Mouse (Mus musculus): Measurements from ENCODE around the gene G6pc3. TPM values are rescaled to one million over a fixed set of nuclear protein-coding genes. Genes with fewer than 3 reads are reported as not detected.
A peak's percentile ranks its signal among the peaks of the same experiment; 100 is the strongest.

G6pc3 gene
- polyA plus RNA-seq, 1 experiment from 2014 or later, result 24.6 TPM

GRCm38 (mm10) chr11:102184646-102185495 lies 4.5 kb upstream of the G6pc3 start, which contains the start of gene Lsm12:
Gene Lsm12 (minus strand): TSS chr11:102185296.
- Histone ChIP-seq H3K27ac (ENCODE audit: low read depth, low read length) (peak within 1 kb of the TSS; percentile 96), H3K4me3 (ENCODE audit: low read depth, low read length) (peak within 1 kb of the TSS; percentile 89), H3K4me1 (ENCODE audit: control insufficient read depth, insufficient read depth, low read length) (peaks cover 8% of the 10 kb centered on the region), H3K4me2 (ENCODE audit: low read length) (peak within 1 kb of the TSS; percentile 81), H3K9me3 (replicated peaks; ENCODE audit: control insufficient read depth, low read length) (no peaks in the 10 kb centered on the region), H3K36me3 (ENCODE audit: control insufficient read depth, insufficient read depth, low read length) (peaks cover 25% of the 10 kb centered on the region), H3K9ac (ENCODE audit: low read length) (peak within 1 kb of the TSS; percentile 94), H3K27me3 (replicated peaks; ENCODE audit: control insufficient read depth, insufficient read depth, low read length) (no peaks in the 10 kb centered on the region)
- peak; percentile 96 for DNase-seq (ENCODE audit: low spot score)
- ATAC-seq, result peak; percentile 91
- WGBS, result under 1% methylated on average over 66 of the region's 70 CpGs

DNA sequence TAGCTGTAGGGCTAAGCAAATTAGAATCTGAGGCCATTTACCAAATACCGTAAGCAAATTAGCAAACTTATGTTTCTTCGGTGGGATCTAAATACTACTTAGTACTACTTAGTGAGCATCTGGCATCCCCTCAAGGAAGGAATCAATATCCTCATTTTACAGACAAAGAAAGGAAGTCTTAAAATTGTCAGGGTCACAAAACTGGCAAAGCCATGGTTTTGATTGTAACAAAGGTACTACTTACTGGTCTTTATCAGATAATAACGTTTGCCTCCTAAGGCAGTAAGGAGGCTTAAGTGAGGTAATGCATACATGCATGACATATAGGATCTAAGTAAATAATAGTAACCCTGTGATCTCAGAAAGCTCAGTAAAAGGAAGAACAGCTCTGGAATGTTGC lies 3.7 kb upstream of the G6pc3 start:
- peak overlapping the region; percentile 94; the same call in 1 of the 2 replicates for H3K9ac ChIP-seq (ENCODE audit: low read length)
- ATAC-seq (no peak), DNase-seq (ENCODE audit: low spot score) (no peak)
- peaks cover 14% of the 10 kb centered on the region for H3K4me1 ChIP-seq (ENCODE audit: control insufficient read depth, insufficient read depth, low read length)
- H3K36me3 ChIP-seq (ENCODE audit: control insufficient read depth, insufficient read depth, low read length), result peaks cover 18% of the 10 kb centered on the region
- peak overlapping the region; percentile 81 for H3K4me2 ChIP-seq (ENCODE audit: low read length)
- H3K9me3 ChIP-seq (replicated peaks; ENCODE audit: control insufficient read depth, low read length), result no peaks in the 10 kb centered on the region
- WGBS, result 42% methylated on average over 3 of the region's 3 CpGs
- H3K4me3 ChIP-seq (ENCODE audit: low read depth, low read length), result peak overlapping the region; percentile 89
- no peaks in the 10 kb centered on the region for H3K27me3 ChIP-seq (replicated peaks; ENCODE audit: control insufficient read depth, insufficient read depth, low read length)
- peak overlapping the region; percentile 96; the same call in 1 of the 2 replicates for H3K27ac ChIP-seq (ENCODE audit: low read depth, low read length)

DNA sequence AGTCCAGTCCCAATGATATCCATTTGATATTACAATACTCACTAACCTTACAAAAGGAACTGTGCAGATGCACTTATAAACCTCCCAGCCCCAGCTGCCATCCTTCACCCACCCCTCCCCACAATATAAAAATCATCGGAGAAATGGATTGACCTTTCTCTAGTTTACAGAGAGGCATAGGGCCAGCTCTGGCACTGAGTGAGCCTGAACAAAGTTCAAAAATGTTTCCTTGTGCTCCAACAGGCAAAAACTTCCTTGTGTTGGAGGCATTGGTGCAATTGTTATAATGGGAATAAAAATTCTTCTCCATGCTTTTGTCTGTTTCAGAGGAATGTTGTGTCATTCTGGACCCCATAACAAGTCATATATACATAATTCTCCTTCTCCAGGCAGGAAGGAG lies 3.2 kb upstream of the G6pc3 start:
- DNase-seq (ENCODE audit: low spot score), result no peak
- peaks cover 17% of the 10 kb centered on the region for H3K4me1 ChIP-seq (ENCODE audit: control insufficient read depth, insufficient read depth, low read length)
- no peak overlapping the region for H3K9ac ChIP-seq (ENCODE audit: low read length)
- no peaks in the 10 kb centered on the region for H3K9me3 ChIP-seq (replicated peaks; ENCODE audit: control insufficient read depth, low read length)
- peaks cover 13% of the 10 kb centered on the region for H3K36me3 ChIP-seq (ENCODE audit: control insufficient read depth, insufficient read depth, low read length)
- 100% methylated on average over 1 of the region's 1 CpGs for WGBS
- H3K27me3 ChIP-seq (replicated peaks; ENCODE audit: control insufficient read depth, insufficient read depth, low read length), result no peaks in the 10 kb centered on the region
- no peak overlapping the region for H3K27ac ChIP-seq (ENCODE audit: low read depth, low read length)
- no peak overlapping the region for H3K4me3 ChIP-seq (ENCODE audit: low read depth, low read length)
- no peak for ATAC-seq
- H3K4me2 ChIP-seq (ENCODE audit: low read length), result no peak overlapping the region

DNA sequence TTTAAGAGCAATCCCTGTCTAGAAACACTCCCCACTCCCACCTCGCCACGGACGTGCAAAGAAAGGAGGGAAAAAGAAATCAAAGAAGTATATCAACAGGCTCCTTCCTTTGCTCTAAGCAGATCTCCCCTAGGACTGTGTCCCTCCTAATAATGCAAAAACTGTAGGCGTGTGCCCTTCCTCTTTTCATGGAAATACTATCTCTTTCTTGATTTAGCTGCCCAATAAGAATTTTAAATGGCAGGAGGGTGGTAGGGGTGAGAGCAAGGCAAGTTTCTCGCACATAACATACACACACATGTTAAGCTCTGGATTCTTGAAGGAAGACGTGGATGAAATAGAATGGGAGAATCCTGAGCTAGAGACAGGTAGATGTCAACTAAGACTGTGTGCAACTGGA lies 440 bp upstream of the G6pc3 start:
- peaks cover 11% of the 10 kb centered on the region for H3K36me3 ChIP-seq (ENCODE audit: control insufficient read depth, insufficient read depth, low read length)
- no peaks in the 10 kb centered on the region for H3K9me3 ChIP-seq (replicated peaks; ENCODE audit: control insufficient read depth, low read length)
- WGBS, result 74% methylated on average over 6 of the region's 6 CpGs
- peak overlapping the region; percentile 58 for H3K4me2 ChIP-seq (ENCODE audit: low read length)
- no peak overlapping the region for H3K27ac ChIP-seq (ENCODE audit: low read depth, low read length)
- ATAC-seq (no peak), DNase-seq (ENCODE audit: low spot score) (no peak)
- peaks cover 13% of the 10 kb centered on the region for H3K4me1 ChIP-seq (ENCODE audit: control insufficient read depth, insufficient read depth, low read length)
- H3K9ac ChIP-seq (ENCODE audit: low read length), result peak overlapping the region; percentile 72; the same call in 1 of the 2 replicates
- no peaks in the 10 kb centered on the region for H3K27me3 ChIP-seq (replicated peaks; ENCODE audit: control insufficient read depth, insufficient read depth, low read length)
- H3K4me3 ChIP-seq (ENCODE audit: low read depth, low read length), result peak overlapping the region; percentile 51

- no peaks in the 10 kb centered on the region for H3K27me3 ChIP-seq (replicated peaks; ENCODE audit: control insufficient read depth, insufficient read depth, low read length)
- H3K9ac ChIP-seq (ENCODE audit: low read length), result no peak overlapping the region
- H3K27ac ChIP-seq (ENCODE audit: low read depth, low read length), result no peak overlapping the region
- H3K36me3 ChIP-seq (ENCODE audit: control insufficient read depth, insufficient read depth, low read length), result peaks cover 29% of the 10 kb centered on the region
- no peak for DNase-seq (ENCODE audit: low spot score)
- ATAC-seq, result no peak
- no peaks in the 10 kb centered on the region for H3K9me3 ChIP-seq (replicated peaks; ENCODE audit: control insufficient read depth, low read length)
- H3K4me2 ChIP-seq (ENCODE audit: low read length), result peak overlapping the region; percentile 58
- WGBS, result 60% methylated on average over 4 of the region's 4 CpGs
- H3K4me3 ChIP-seq (ENCODE audit: low read depth, low read length), result peak overlapping the region; percentile 51; the same call in 1 of the 2 replicates
- peaks cover 9% of the 10 kb centered on the region for H3K4me1 ChIP-seq (ENCODE audit: control insufficient read depth, insufficient read depth, low read length)
Observed at GRCm38 (mm10) chr11:102190848-102191247, 1.4 kb downstream of the G6pc3 start.

DNA sequence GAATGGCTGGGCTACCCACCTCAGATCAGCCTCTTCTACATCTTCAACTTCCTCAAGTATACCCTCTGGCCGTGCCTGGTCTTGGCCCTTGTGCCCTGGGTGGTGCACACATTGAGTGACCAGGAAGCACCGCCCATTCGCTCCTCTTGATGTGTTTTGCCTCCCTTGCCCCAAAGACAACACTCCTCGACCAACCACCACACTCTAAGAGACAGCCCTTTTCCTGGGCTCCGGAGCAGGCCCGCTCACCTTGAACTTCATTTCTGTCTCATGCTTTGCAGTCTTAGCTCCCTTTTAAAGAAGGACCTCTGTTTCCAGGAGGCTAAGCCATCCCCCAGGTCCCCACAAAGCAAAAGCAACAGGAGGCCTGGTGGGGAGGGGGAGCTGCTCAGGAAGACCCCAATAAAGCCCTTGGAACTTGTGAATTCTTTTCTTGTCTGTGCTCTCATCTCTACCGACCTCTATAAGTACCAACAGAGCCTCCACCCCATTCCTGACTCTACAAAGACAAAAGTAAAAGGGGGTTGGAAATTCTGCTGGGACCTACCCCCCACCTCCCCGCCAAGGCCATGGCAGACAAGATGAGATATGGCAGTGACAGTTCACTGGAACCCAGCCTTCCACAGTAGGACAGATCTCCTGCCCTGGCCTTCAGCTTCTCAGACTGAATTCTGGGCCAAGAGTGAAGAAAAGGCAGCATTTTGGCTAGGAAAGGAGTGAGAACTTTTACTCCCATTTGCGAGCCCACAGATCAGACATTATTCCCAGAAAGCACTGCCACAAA lies 4.4 kb downstream of the G6pc3 start:
- Histone ChIP-seq H3K4me3 (ENCODE audit: low read depth, low read length) (no peak overlapping the region), H3K27ac (ENCODE audit: low read depth, low read length) (no peak overlapping the region), H3K9me3 (replicated peaks; ENCODE audit: control insufficient read depth, low read length) (no peaks in the 10 kb centered on the region), H3K4me1 (ENCODE audit: control insufficient read depth, insufficient read depth, low read length) (peaks cover 9% of the 10 kb centered on the region), H3K4me2 (ENCODE audit: low read length) (no peak overlapping the region), H3K36me3 (ENCODE audit: control insufficient read depth, insufficient read depth, low read length) (peaks cover 59% of the 10 kb centered on the region), H3K27me3 (replicated peaks; ENCODE audit: control insufficient read depth, insufficient read depth, low read length) (no peaks in the 10 kb centered on the region), H3K9ac (ENCODE audit: low read length) (no peak overlapping the region)
- DNase-seq (ENCODE audit: low spot score), result no peak
- WGBS, result 86% methylated on average over 9 of the region's 9 CpGs
- no peak for ATAC-seq

DNA sequence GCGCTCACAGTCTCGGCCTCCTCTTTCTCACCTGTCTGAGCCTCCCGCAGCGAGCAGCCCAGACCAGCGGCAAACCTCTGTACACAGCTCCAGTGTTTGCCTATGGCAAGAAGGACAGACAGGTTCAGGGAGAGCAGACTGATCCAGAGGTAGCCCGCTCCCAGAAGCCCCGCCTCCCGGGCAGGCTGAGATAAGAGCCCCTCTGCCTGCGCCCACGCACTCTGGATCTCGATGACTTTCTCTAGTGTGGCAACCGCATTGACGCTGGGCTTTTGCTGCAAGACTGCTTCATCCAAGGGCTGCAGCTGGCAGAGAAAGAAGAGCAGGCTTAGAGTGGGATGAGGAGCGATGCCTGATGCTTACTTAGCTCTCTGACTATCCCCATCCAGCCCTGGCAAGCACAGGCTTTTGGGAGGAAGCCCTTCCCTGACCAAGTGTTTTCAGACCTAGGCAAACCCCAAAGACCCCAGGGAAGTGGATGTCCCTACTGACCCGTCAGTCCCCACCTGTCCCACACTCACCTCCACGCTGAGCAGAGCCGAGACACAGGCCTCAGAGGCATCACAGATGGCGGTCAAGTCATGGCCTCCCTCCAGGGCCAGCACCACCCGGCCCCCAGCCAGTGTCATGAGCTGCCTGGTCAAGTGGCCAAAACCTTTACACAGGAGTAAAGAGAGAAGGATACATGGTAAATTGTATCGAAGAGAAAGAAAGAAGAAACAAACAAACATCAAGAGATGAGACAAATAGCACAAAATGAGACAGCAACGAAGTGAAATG lies 6.8 kb downstream of the G6pc3 start:
- Histone ChIP-seq H3K4me2 (ENCODE audit: low read length) (no peak overlapping the region), H3K27ac (ENCODE audit: low read depth, low read length) (no peak overlapping the region), H3K36me3 (ENCODE audit: control insufficient read depth, insufficient read depth, low read length) (peaks cover 83% of the 10 kb centered on the region), H3K9me3 (replicated peaks; ENCODE audit: control insufficient read depth, low read length) (no peaks in the 10 kb centered on the region), H3K9ac (ENCODE audit: low read length) (no peak overlapping the region), H3K4me1 (ENCODE audit: control insufficient read depth, insufficient read depth, low read length) (no peaks in the 10 kb centered on the region), H3K4me3 (ENCODE audit: low read depth, low read length) (no peak overlapping the region), H3K27me3 (replicated peaks; ENCODE audit: control insufficient read depth, insufficient read depth, low read length) (no peaks in the 10 kb centered on the region)
- ATAC-seq, result no peak
- no peak for DNase-seq (ENCODE audit: low spot score)
- 89% methylated on average over 21 of the region's 21 CpGs for WGBS

DNA sequence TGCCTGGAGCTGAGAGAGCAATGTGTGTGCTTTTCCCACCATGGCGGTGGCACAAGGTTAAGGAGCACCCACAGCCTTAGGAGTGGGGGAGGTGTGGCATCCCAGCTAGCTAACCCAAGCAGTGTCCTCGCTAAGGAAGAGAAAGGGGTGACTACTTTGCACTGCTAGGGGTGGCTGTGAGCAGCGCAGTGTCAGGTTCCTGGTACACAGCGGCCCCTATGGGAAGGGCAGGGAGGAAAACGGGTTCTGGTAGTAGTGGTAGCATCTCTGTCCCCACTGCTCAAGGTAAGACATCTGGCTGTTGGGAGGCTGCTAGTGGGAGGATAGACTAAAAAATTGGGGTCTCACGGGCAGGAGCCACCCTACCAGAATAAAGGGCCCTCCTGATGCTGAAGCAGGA lies 8.8 kb downstream of the G6pc3 start:
- H3K27me3 ChIP-seq (replicated peaks; ENCODE audit: control insufficient read depth, insufficient read depth, low read length), result no peaks in the 10 kb centered on the region
- no peak for DNase-seq (ENCODE audit: low spot score)
- H3K27ac ChIP-seq (ENCODE audit: low read depth, low read length), result no peak overlapping the region
- no peak overlapping the region for H3K4me3 ChIP-seq (ENCODE audit: low read depth, low read length)
- no peak overlapping the region for H3K9ac ChIP-seq (ENCODE audit: low read length)
- H3K36me3 ChIP-seq (ENCODE audit: control insufficient read depth, insufficient read depth, low read length), result peaks cover 99% of the 10 kb centered on the region
- ATAC-seq, result no peak
- no peaks in the 10 kb centered on the region for H3K4me1 ChIP-seq (ENCODE audit: control insufficient read depth, insufficient read depth, low read length)
- WGBS, result 65% methylated on average over 6 of the region's 6 CpGs
- H3K4me2 ChIP-seq (ENCODE audit: low read length), result no peak overlapping the region
- H3K9me3 ChIP-seq (replicated peaks; ENCODE audit: control insufficient read depth, low read length), result no peaks in the 10 kb centered on the region

All from forebrain, embryonic 14.5 days (tissue).